Mouse (Mus musculus) heart, embryonic 12.5 days (tissue): ENCODE data around the gene Usp18. TPM values are rescaled to one million over a fixed set of nuclear protein-coding genes. Genes with fewer than 3 reads are reported as not detected.

ENCODE experiments used
- ATAC-seq: fragments of 200-750 bp; cut with Nextera tagmentation; 2 replicates; pipeline ENCODE4 v1.8.0; 2017; ENCODE audit warnings: moderate TSS enrichment, moderate library complexity; ENCODE audit not compliant: insufficient number of reproducible peaks, low FRiP score
- H3K27ac ChIP-seq: fragments of 300-500 bp; sonication (generic); 2 replicates; pipeline ENCODE4 v1.5.1; 2016; ENCODE audit warnings: mild to moderate bottlenecking, moderate library complexity; ENCODE audit not compliant: poor library complexity, severe bottlenecking
- H3K27me3 ChIP-seq: fragments of 300-500 bp; sonication (generic); replicated peaks from 2 replicates; pipeline ENCODE4 v1.6.1; 2016; ENCODE audit warnings: mild to moderate bottlenecking, moderate library complexity
- H3K36me3 ChIP-seq: fragments of 300-500 bp; sonication (generic); 2 replicates; pipeline ENCODE4 v1.6.1; 2016; ENCODE audit warnings: mild to moderate bottlenecking, moderate library complexity
- H3K4me1 ChIP-seq: fragments of 300-500 bp; sonication (generic); replicated peaks from 2 replicates; pipeline ENCODE4 v1.6.1; 2016; ENCODE audit warnings: mild to moderate bottlenecking
- H3K4me2 ChIP-seq: fragments of 300-500 bp; sonication (generic); 2 replicates; pipeline ENCODE4 v1.6.1; 2016; ENCODE audit warnings: mild to moderate bottlenecking, moderate library complexity
- H3K4me3 ChIP-seq: fragments of 300-500 bp; sonication (generic); 2 replicates; pipeline ENCODE4 v1.5.1; 2016; ENCODE audit warnings: mild to moderate bottlenecking
- H3K9ac ChIP-seq: fragments of 300-500 bp; sonication (generic); 2 replicates; pipeline ENCODE4 v1.6.1; 2016; ENCODE audit warnings: mild to moderate bottlenecking, moderate library complexity
- H3K9me3 ChIP-seq: fragments of 300-500 bp; sonication (generic); replicated peaks from 2 replicates; pipeline ENCODE4 v1.6.1; 2016; ENCODE audit warnings: mild to moderate bottlenecking, moderate library complexity
- WGBS: fragments of 180-500 bp; shearing (Covaris S2); methylation state at CpG from one replicate; pipeline ENCODE4 v1.1.7; 2016; 5-methylcytosine and 5-hydroxymethylcytosine counted together
- polyA plus RNA-seq: library from polyadenylated mRNA; unstranded; fragments of >200 nt; fragmentation: Nextera tagmentation; extraction: Ambion mirVana; gene quantifications from 2 replicates; pipeline ENCODE4 v1.2.1, GENCODE M21; 2016

The Usp18 gene
- polyA plus RNA-seq, 1 experiment from 2014 or later = 1.8 TPM

DNA sequence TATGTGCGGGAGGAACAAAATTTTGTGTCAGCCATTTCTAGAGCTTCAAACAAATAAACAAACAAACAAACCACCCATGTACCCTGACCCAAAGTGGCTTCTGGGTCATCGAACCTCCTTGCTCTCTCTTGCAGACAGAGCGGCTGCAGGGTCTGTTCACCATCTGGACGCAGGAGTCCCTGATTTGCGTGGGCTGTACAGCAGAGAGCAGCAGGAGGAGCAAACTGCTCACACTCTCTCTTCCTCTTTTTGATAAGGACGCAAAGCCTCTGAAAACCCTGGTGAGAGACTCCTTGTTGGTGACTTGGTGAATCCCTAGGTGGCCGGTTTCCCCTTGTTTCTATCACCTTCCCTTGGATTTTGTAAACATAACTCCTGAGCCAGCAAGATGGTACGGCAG is 15.5 kb downstream of the Usp18 start:
- Histone ChIP-seq H3K27me3 (no peaks in the 10 kb centered on the region), H3K4me2 (no peak overlapping the region), H3K9me3 (peaks cover 3% of the 10 kb centered on the region; the same call in 1 of the 2 replicates), H3K27ac (no peak overlapping the region), H3K4me3 (no peak overlapping the region), H3K9ac (no peak overlapping the region), H3K36me3 (no peaks in the 10 kb centered on the region), H3K4me1 (no peaks in the 10 kb centered on the region)
- ATAC-seq = no peak
- WGBS = 61% methylated on average over 8 of the region's 8 CpGs

DNA sequence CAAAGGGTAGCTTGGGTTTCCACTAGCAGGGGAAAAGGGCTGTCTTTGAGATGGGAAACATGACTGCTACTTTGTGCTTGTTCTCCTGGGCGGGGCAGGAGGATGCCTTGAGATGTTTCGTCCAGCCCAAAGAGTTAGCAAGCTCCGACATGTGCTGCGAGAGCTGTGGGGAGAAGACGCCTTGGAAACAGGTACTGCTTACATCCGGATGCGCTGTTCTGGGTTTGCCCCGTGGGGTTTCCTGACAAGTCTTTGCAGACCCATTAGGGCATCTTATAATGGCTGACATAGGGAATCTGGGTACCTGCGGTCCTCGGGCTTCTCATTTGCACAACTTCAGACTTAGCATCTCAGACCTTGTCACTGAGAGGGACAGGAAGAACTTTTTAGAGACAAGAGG is 16.3 kb downstream of the Usp18 start:
- Histone ChIP-seq H3K27me3 (no peaks in the 10 kb centered on the region), H3K4me1 (no peaks in the 10 kb centered on the region), H3K9me3 (peaks cover 3% of the 10 kb centered on the region), H3K27ac (no peak overlapping the region), H3K4me2 (no peak overlapping the region), H3K4me3 (no peak overlapping the region), H3K9ac (no peak overlapping the region), H3K36me3 (no peaks in the 10 kb centered on the region)
- WGBS = 86% methylated on average over 10 of the region's 10 CpGs
- no peak for ATAC-seq

DNA sequence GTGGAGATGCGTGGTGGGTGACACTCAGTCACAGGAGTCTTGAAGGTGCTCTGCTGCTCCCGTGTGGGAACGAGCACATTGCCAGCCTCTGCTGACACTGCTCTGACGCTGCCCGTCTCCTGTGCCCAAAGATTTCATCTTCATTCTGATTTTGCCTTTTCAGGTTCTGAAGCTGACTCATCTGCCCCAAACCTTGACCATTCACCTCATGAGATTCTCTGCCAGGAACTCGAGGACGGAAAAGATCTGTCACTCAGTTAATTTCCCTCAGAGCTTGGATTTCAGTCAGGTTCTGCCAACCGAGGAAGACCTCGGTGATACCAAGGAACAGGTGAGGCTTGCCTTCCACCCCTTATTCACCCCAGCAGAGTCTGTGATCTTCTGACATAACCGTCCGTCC is 16.8 kb downstream of the Usp18 start:
- H3K9ac ChIP-seq = no peak overlapping the region
- H3K36me3 ChIP-seq = no peaks in the 10 kb centered on the region
- 80% methylated on average over 11 of the region's 11 CpGs for WGBS
- no peak overlapping the region for H3K27ac ChIP-seq
- no peak for ATAC-seq
- H3K9me3 ChIP-seq = peaks cover 2% of the 10 kb centered on the region
- no peaks in the 10 kb centered on the region for H3K4me1 ChIP-seq
- no peak overlapping the region for H3K4me3 ChIP-seq
- H3K4me2 ChIP-seq = no peak overlapping the region
- H3K27me3 ChIP-seq = no peaks in the 10 kb centered on the region

DNA sequence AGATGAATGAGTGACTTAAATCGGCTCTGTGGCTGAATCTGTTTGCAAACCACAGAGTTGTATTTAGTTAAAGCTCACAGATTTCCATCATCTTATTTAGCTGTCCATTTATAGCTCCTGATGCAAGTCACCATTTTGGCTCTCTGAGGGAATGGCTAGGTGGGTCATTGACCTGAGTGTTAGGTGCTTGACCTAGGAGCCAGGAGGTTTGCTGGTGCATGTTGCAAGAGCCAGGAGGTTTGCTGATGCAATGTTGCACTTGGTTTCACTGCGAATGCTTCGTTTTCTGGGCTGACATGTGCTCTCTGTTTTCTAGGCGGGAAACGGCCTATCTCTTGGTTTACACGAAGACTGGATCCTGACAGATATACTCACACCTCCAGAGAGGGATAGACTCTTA is 24.4 kb downstream of the Usp18 start:
- no peaks in the 10 kb centered on the region; the same call in 1 of the 2 replicates for H3K9me3 ChIP-seq
- H3K4me2 ChIP-seq = no peak overlapping the region
- H3K36me3 ChIP-seq = no peaks in the 10 kb centered on the region
- no peaks in the 10 kb centered on the region for H3K4me1 ChIP-seq
- H3K27ac ChIP-seq = no peak overlapping the region
- no peak overlapping the region for H3K4me3 ChIP-seq
- H3K27me3 ChIP-seq = no peaks in the 10 kb centered on the region; the same call in 1 of the 2 replicates
- no peak overlapping the region for H3K9ac ChIP-seq
- 73% methylated on average over 6 of the region's 6 CpGs for WGBS
- no peak for ATAC-seq

DNA sequence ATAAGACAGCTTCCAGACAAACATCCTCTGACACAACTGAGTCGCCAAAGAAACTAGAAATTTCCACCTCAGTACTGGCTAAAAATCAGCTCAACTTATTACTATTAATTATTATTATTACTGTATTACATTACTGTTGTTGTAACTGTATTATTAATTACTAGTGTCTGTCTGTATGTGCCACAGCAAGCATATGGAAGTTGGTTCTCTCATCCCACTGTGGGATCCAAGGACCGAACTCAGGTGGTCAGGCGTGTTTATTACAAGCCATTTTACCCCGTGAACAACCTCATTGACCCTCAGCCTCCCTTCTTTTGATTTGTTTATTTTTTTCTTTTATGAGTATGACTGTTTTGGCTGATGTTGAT is 26.0 kb downstream of the Usp18 start:
- no peaks in the 10 kb centered on the region; the same call in 1 of the 2 replicates for H3K27me3 ChIP-seq
- no peaks in the 10 kb centered on the region for H3K36me3 ChIP-seq
- peak overlapping the region; percentile 84; the same call in 1 of the 2 replicates for H3K4me2 ChIP-seq
- ATAC-seq = no peak; the same call in 1 of the 2 replicates
- no peak overlapping the region for H3K27ac ChIP-seq
- 9% methylated on average over 4 of the region's 4 CpGs for WGBS
- no peaks in the 10 kb centered on the region for H3K4me1 ChIP-seq
- H3K9me3 ChIP-seq = no peaks in the 10 kb centered on the region; the same call in 1 of the 2 replicates
- no peak overlapping the region for H3K4me3 ChIP-seq
- H3K9ac ChIP-seq = no peak overlapping the region

DNA sequence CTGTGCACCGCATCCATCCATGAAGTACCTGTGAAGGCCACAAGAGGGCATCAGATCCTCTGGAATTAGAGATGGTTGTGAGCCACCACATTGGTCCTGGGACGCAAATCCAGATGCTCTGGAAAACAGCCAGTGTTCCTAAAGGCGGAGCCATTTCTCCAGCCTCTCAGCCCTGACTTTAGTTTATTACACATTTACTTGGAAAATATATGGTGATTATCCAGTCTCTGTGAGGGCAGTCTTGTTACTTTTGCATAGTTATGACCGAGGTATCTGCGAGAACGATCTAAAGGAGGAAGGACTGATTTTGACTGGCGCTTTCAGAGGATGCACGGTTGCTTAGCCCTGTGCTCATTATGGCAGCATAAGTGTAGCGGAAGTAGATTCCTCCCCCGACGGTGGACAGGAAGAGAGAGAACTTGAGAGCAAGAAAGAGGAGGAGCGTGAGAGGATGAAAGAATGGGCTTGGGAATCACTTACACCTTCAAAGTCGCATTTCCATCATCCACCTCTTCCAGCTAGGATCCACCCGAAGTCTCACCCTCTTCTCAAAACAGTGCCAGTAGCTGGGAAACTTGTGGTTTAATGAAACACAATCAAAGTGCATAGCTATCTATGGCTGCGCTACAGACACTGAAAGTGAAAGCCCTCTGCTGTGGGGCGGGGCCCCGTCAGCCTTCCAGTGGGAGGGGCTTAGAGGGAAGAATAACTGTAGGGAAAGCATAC is 26.5 kb downstream of the Usp18 start:
- H3K4me1 ChIP-seq = no peaks in the 10 kb centered on the region
- peak; percentile 88 for ATAC-seq
- H3K36me3 ChIP-seq = no peaks in the 10 kb centered on the region
- H3K27ac ChIP-seq = peak overlapping the region; percentile 49; the same call in 1 of the 2 replicates
- peak overlapping the region; percentile 84 for H3K4me2 ChIP-seq
- H3K27me3 ChIP-seq = no peaks in the 10 kb centered on the region; the same call in 1 of the 2 replicates
- peak overlapping the region; percentile 53 for H3K4me3 ChIP-seq
- no peak overlapping the region for H3K9ac ChIP-seq
- 11% methylated on average over 17 of the region's 17 CpGs for WGBS
- H3K9me3 ChIP-seq = no peaks in the 10 kb centered on the region

DNA sequence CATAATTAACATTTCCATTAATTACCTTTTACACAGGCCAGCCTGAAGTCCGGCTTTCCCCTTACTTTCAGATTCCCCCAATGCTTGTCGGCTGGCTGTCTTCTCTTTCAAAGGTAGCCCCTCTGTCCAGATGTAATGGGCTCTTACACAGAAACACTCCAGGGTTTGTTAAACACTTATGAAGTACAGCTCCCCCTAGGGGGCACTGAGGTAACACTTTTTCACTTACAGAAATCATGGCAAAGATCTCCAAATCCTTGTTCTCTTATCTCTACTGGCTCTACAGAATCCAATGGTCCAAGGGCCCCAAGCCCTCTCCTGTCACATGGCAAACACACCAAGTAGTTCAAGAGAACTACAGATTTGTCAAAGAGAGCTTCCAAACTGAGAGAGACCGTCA is 28.6 kb downstream of the Usp18 start:
- no peaks in the 10 kb centered on the region for H3K4me1 ChIP-seq
- H3K4me3 ChIP-seq = no peak overlapping the region
- H3K27me3 ChIP-seq = no peaks in the 10 kb centered on the region; the same call in 1 of the 2 replicates
- H3K36me3 ChIP-seq = no peaks in the 10 kb centered on the region
- H3K9me3 ChIP-seq = no peaks in the 10 kb centered on the region
- H3K9ac ChIP-seq = no peak overlapping the region
- ATAC-seq = no peak
- no peak overlapping the region for H3K27ac ChIP-seq
- WGBS = 77% methylated on average over 3 of the region's 3 CpGs
- H3K4me2 ChIP-seq = no peak overlapping the region

DNA sequence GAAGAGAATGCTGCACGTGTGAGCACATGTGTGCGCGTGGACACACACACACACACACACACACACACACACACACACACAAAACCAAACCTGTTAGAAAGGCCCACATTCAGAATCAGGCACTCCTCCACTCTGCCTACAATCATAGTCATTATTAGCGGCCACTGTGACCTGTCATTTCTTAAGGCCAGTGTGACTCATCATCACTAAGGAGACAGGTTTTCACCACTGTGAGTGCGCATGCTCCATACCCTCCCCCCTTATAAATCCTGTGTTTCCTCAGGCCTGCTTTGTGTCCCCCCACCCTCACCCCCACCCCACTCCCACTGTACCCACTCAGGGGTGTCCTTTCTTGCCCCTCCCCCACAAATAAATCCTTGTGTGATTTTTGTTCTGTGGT is 38.4 kb downstream of the Usp18 start:
- Histone ChIP-seq H3K9me3 (no peaks in the 10 kb centered on the region), H3K4me1 (no peaks in the 10 kb centered on the region), H3K4me3 (no peak overlapping the region), H3K9ac (no peak overlapping the region), H3K4me2 (no peak overlapping the region), H3K36me3 (no peaks in the 10 kb centered on the region), H3K27ac (no peak overlapping the region), H3K27me3 (no peaks in the 10 kb centered on the region)
- WGBS = 78% methylated on average over 5 of the region's 5 CpGs
- no peak for ATAC-seq

DNA sequence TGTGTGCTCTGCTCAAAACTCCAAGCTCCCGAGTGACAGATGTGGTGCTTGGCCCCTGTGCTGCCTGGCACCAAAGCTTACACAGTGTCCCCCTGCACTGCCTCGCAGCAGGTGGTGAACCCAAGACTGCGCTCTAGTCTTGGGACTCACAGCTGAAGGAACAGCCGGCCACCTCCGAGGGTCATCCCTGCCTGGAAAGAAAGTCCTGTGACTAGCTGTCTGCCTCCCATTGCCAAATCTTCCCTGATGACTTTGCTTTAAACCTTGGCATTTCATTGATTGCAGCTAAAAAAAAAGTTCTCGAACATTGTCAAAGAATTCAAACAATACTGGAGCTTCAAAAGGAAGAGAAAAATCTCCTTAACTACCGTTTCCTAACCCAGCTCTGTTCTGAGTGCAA is 53.6 kb downstream of the Usp18 start:
- no peak for ATAC-seq
- Histone ChIP-seq H3K36me3 (no peaks in the 10 kb centered on the region), H3K9me3 (no peaks in the 10 kb centered on the region), H3K4me2 (no peak overlapping the region), H3K27ac (no peak overlapping the region), H3K27me3 (no peaks in the 10 kb centered on the region), H3K9ac (no peak overlapping the region), H3K4me3 (no peak overlapping the region), H3K4me1 (peaks cover 13% of the 10 kb centered on the region)
- WGBS = 48% methylated on average over 7 of the region's 7 CpGs

DNA sequence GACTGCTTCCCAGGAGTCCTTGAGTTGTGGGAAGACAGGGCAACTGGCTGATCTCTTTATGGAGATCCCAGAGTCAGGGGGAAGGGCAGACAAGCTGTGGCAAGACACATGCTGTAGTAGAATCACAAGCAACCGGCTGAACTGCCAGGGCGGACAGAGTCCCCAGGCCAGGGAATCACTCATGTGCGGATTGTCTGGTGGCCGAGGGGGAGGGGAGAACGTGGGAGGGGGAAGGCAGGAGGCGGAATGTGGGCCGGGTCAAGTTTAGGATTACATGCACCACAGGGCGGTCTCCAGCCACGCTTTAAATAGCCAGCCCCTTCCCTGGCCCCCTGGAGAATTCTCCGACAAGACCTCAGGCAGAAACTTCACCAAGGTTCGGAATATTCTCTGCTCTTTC is 54.2 kb downstream of the Usp18 start, which contains the start of gene Slc6a13:
TSS of gene Slc6a13 (plus strand) at position 274 of the 400 bp plus-strand sequence.
- peaks cover 13% of the 10 kb centered on the region for H3K4me1 ChIP-seq
- WGBS = 2% methylated on average over 11 of the region's 11 CpGs
- no peaks in the 10 kb centered on the region for H3K9me3 ChIP-seq
- peak within 1 kb of the TSS; percentile 32 for H3K4me3 ChIP-seq
- peak within 1 kb of the TSS; percentile 59; the same call in 1 of the 2 replicates for H3K27ac ChIP-seq
- peak; percentile 73 for ATAC-seq
- H3K9ac ChIP-seq = no peak within 1 kb of the TSS
- no peaks in the 10 kb centered on the region for H3K36me3 ChIP-seq
- H3K27me3 ChIP-seq = no peaks in the 10 kb centered on the region
- peak within 1 kb of the TSS; percentile 62 for H3K4me2 ChIP-seq

DNA sequence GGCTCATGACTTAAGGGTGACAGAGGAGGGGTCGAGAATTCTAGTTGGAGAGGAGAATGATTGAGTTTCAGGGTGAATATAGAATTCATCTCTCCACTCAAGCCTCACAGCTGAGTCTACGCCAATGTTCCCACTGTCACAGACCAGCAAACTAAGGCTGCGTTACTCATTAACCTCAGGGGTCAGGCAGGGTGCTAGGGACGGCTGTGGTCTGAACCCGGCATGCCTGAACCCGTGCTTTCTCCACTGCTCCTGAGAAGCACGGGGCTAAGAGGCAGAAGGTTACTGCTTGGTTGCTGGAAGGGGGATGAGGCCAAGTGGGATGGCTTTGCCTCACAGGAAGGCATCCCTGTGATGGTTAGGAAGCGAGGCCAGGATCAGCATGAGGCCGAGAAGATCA is 54.8 kb downstream of the Usp18 start:
- 35% methylated on average over 9 of the region's 9 CpGs for WGBS
- H3K9ac ChIP-seq = no peak overlapping the region
- H3K4me3 ChIP-seq = peak overlapping the region; percentile 32

More for the DNA sequence above, 54.8 kb downstream of the Usp18 start:
- no peak; the same call in 1 of the 2 replicates for ATAC-seq
- H3K9me3 ChIP-seq = no peaks in the 10 kb centered on the region
- H3K4me1 ChIP-seq = peaks cover 13% of the 10 kb centered on the region
- H3K27ac ChIP-seq = peak overlapping the region; percentile 59; the same call in 1 of the 2 replicates
- H3K27me3 ChIP-seq = no peaks in the 10 kb centered on the region
- H3K36me3 ChIP-seq = no peaks in the 10 kb centered on the region
- peak overlapping the region; percentile 62 for H3K4me2 ChIP-seq
